Comparison of ENCODE assay signal across 9 mouse cellular contexts in genomic region chr9:79885244-79886210, GRCm38 (mm10).
DNase-seq lines count a peak whose midpoint lies in the region; ATAC-seq and TF ChIP-seq lines count a peak whose summit lies in the region.
"Had no signal": no experiment of that assay in that cellular context is flagged by ENCODE, and none has a peak within 500 bp of the region (broad histone marks: within the 10 kb centered on the region; RNA-seq: fewer than 3 reads in every experiment).

No protein-coding gene starts in this region.

- TF ChIP-seq CTCF in liver, embryonic 14.5 days (IDR thresholded peaks at IDR 0.05; ENCODE audit: low read depth) = peak; percentile 50
- TF ChIP-seq CTCF in kidney, postnatal 0 days (IDR thresholded peaks at IDR 0.05; ENCODE audit: low read depth) = peak; percentile 47

- no peaks in the 10 kb centered on the region for H3K36me3 ChIP-seq in liver, embryonic 14.5 days (replicated peaks; ENCODE audit: control insufficient read depth, insufficient read depth, low read depth)
- H3K36me3 ChIP-seq in kidney, postnatal 0 days (ENCODE audit: insufficient read depth, low read length) = no peaks in the 10 kb centered on the region
- no peaks in the 10 kb centered on the region for H3K36me3 ChIP-seq in hindbrain, embryonic 12.5 days
- H3K36me3 ChIP-seq: embryonic facial prominence, embryonic 13.5 days had no signal

- H3K4me3 ChIP-seq in liver, embryonic 14.5 days (ENCODE audit: insufficient read depth in 1 of 2, low read depth in 2 of 2, low read length in 2 of 2) = no peak overlapping the region
- no peak overlapping the region for H3K4me3 ChIP-seq in kidney, postnatal 0 days (replicated peaks; ENCODE audit: low read depth, low read length)
- H3K4me3 ChIP-seq in hindbrain, embryonic 12.5 days = no peak overlapping the region
- H3K4me3 ChIP-seq: embryonic facial prominence, embryonic 13.5 days had no signal

- ATAC-seq in liver, embryonic 14.5 days (ENCODE audit: insufficient read depth) = no peak
- ATAC-seq in common myeloid progenitor, adult 5-6 weeks (replicated peaks; ENCODE audit: low read depth, poor library complexity, severe bottlenecking) = peak; percentile 83
- no peak for ATAC-seq in kidney, postnatal 0 days (replicated peaks; ENCODE audit: low FRiP score, low read depth)
- no peak for ATAC-seq in hindbrain, embryonic 12.5 days (ENCODE audit: low FRiP score)

- 61% methylated on average over 11 of the region's 11 CpGs for WGBS in liver, embryonic 14.5 days (ENCODE audit: insufficient replicate concordance)
- WGBS in kidney, postnatal 0 days = 65% methylated on average over 11 of the region's 11 CpGs
- 82% methylated on average over 11 of the region's 11 CpGs for WGBS in hindbrain, embryonic 12.5 days

- H3K27me3 ChIP-seq in liver, embryonic 14.5 days (ENCODE audit: control insufficient read depth, insufficient read depth, low read length) = no peaks in the 10 kb centered on the region
- no peaks in the 10 kb centered on the region for H3K27me3 ChIP-seq in kidney, postnatal 0 days (ENCODE audit: insufficient read depth, low read length)
- no peaks in the 10 kb centered on the region for H3K27me3 ChIP-seq in hindbrain, embryonic 12.5 days
- H3K27me3 ChIP-seq: embryonic facial prominence, embryonic 13.5 days had no signal

- H3K4me2 ChIP-seq in liver, embryonic 14.5 days (ENCODE audit: low read depth) = no peak overlapping the region
- no peak overlapping the region for H3K4me2 ChIP-seq in kidney, postnatal 0 days (ENCODE audit: low read length)
- no peak overlapping the region for H3K4me2 ChIP-seq in hindbrain, embryonic 12.5 days (replicated peaks)
- H3K4me2 ChIP-seq: embryonic facial prominence, embryonic 13.5 days had no signal

- no peak overlapping the region for H3K9ac ChIP-seq in liver, embryonic 14.5 days (replicated peaks)
- H3K9ac ChIP-seq in kidney, postnatal 0 days (ENCODE audit: low read depth, low read length) = no peak overlapping the region
- no peak overlapping the region for H3K9ac ChIP-seq in hindbrain, embryonic 12.5 days
- H3K9ac ChIP-seq: embryonic facial prominence, embryonic 13.5 days had no signal

- H3K9me3 ChIP-seq in liver, embryonic 14.5 days (ENCODE audit: control insufficient read depth, low read length) = no peaks in the 10 kb centered on the region
- H3K9me3 ChIP-seq in kidney, postnatal 0 days (replicated peaks; ENCODE audit: low read length) = no peaks in the 10 kb centered on the region
- H3K9me3 ChIP-seq in hindbrain, embryonic 12.5 days (replicated peaks) = no peaks in the 10 kb centered on the region
- H3K9me3 ChIP-seq: embryonic facial prominence, embryonic 13.5 days had no signal

- TF ChIP-seq EP300 in liver, embryonic 14.5 days (IDR thresholded peaks at IDR 0.05; ENCODE audit: low read depth) = no peak

- H3K27ac ChIP-seq in liver, embryonic 14.5 days = no peak overlapping the region
- H3K27ac ChIP-seq in kidney, postnatal 0 days = no peak overlapping the region
- H3K27ac ChIP-seq in hindbrain, embryonic 12.5 days = no peak overlapping the region
- H3K27ac ChIP-seq: embryonic facial prominence, embryonic 13.5 days had no signal

- no peaks in the 10 kb centered on the region for H3K4me1 ChIP-seq in liver, embryonic 14.5 days (replicated peaks; ENCODE audit: control insufficient read depth in 2 of 2, insufficient read depth in 2 of 2, low read length in 1 of 2)
- no peaks in the 10 kb centered on the region for H3K4me1 ChIP-seq in kidney, postnatal 0 days (replicated peaks; ENCODE audit: insufficient read depth, low read length)
- peaks cover 4% of the 10 kb centered on the region for H3K4me1 ChIP-seq in hindbrain, embryonic 12.5 days
- H3K4me1 ChIP-seq: embryonic facial prominence, embryonic 13.5 days had no signal

- DNase-seq in liver, embryonic 14.5 days (ENCODE audit: low read depth in 3 of 3, low spot score in 3 of 3) = no peak
- DNase-seq in liver = no peak
- DNase-seq in kidney, postnatal 0 days (ENCODE audit: low spot score) = peak; percentile 66
- DNase-seq in natural killer cell, adult 2 months (ENCODE audit: low spot score in 2 of 2) = peak; percentile 10 to 16
- DNase-seq in frontal cortex, postnatal 14 days (ENCODE audit: low spot score in 2 of 2) = no peak
- DNase-seq in gastrocnemius, adult 18-20 months (ENCODE audit: low spot score) = no peak

Comparison
In these comparisons a context has a peak if more than half of its experiments do, and no peak if none do; other contexts are left out.
1. DNase-seq: peak in kidney, postnatal 0 days (single experiment) and natural killer cell, adult 2 months (2 of 2); none in liver, embryonic 14.5 days (0 of 3), liver (single experiment), frontal cortex, postnatal 14 days (0 of 2) and gastrocnemius, adult 18-20 months (single experiment).